Mouse (Mus musculus) forebrain, embryonic 14.5 days (tissue): Measurements from ENCODE around the gene Myh9. TPM values are rescaled to one million over a fixed set of nuclear protein-coding genes. Genes with fewer than 3 reads are reported as not detected.

Source experiments
- ATAC-seq: fragments of 200-750 bp; cut with Nextera tagmentation; 2 replicates; pipeline ENCODE4 v1.8.0; 2017; ENCODE audit warnings: mild to moderate bottlenecking, moderate library complexity
- DNase-seq: peaks from one replicate; pipeline ENCODE4 v3.0.0-alpha.2; 2015; ENCODE audit warnings: low spot score
- H3K27ac ChIP-seq: fragments of 300-500 bp; sonication (generic); 2 replicates; pipeline ENCODE4 v1.5.1; 2014; ENCODE audit warnings: low read depth, mild to moderate bottlenecking, control low read depth, low read length, moderate library complexity
- H3K27me3 ChIP-seq: fragments of 300-500 bp; sonication (generic); replicated peaks from 2 replicates; pipeline ENCODE4 v1.6.1; 2014; ENCODE audit warnings: low read length, control low read depth, mixed read lengths; ENCODE audit not compliant: control insufficient read depth, insufficient read depth
- H3K36me3 ChIP-seq: fragments of 300-500 bp; sonication (generic); 2 replicates; pipeline ENCODE4 v1.6.1; 2014; ENCODE audit warnings: low read length, control low read depth; ENCODE audit not compliant: control insufficient read depth, insufficient read depth
- H3K4me1 ChIP-seq: fragments of 300-500 bp; sonication (generic); 2 replicates; pipeline ENCODE4 v1.6.1; 2014; ENCODE audit warnings: antibody characterized with exemption, low read length, control low read depth; ENCODE audit not compliant: control insufficient read depth, insufficient read depth
- H3K4me2 ChIP-seq: fragments of 300-500 bp; sonication (generic); 2 replicates; pipeline ENCODE4 v1.6.1; 2014; ENCODE audit warnings: mild to moderate bottlenecking, control low read depth, low read length
- H3K4me3 ChIP-seq: fragments of 300-500 bp; sonication (generic); 2 replicates; pipeline ENCODE4 v1.5.1; 2014; ENCODE audit warnings: low read depth, low read length, control low read depth
- H3K9ac ChIP-seq: fragments of 300-500 bp; sonication (generic); 2 replicates; pipeline ENCODE4 v1.6.1; 2014; ENCODE audit warnings: mild to moderate bottlenecking, low read length, control low read depth, moderate library complexity
- H3K9me3 ChIP-seq: fragments of 300-500 bp; sonication (generic); replicated peaks from 2 replicates; pipeline ENCODE4 v1.6.1; 2016; ENCODE audit warnings: low read length, control low read depth, mixed read lengths; ENCODE audit not compliant: control insufficient read depth
- WGBS: fragments of 180-500 bp; shearing (Covaris S2); extraction: QIAGEN DNeasy Blood & Tissue Kit; methylation state at CpG from one replicate; pipeline ENCODE4 v1.1.7; 2014; 5-methylcytosine and 5-hydroxymethylcytosine counted together
- polyA plus RNA-seq: library from polyadenylated mRNA; unstranded; fragments of >200 nt; fragmentation: Nextera tagmentation; extraction: Ambion mirVana; gene quantifications from 2 replicates; pipeline ENCODE4 v1.2.1, GENCODE M21; 2014

Gene Myh9
- polyA plus RNA-seq, 1 experiment from 2014 or later = 10.8 TPM

GRCm38 (mm10) chr15:77882797-77883696 is 41.1 kb upstream of the Myh9 start:
- ATAC-seq = no peak
- 20% methylated on average over 15 of the region's 17 CpGs for WGBS

GRCm38 (mm10) chr15:77882297-77882696 is 40.3 kb upstream of the Myh9 start:
- no peaks in the 10 kb centered on the region for H3K9me3 ChIP-seq
- DNase-seq = no peak
- no peaks in the 10 kb centered on the region for H3K27me3 ChIP-seq
- WGBS = 68% methylated on average over 6 of the region's 6 CpGs
- H3K27ac ChIP-seq = no peak overlapping the region
- H3K4me1 ChIP-seq = no peaks in the 10 kb centered on the region
- no peak overlapping the region for H3K4me3 ChIP-seq
- ATAC-seq = no peak
- no peak overlapping the region for H3K4me2 ChIP-seq
- no peak overlapping the region for H3K9ac ChIP-seq
- no peaks in the 10 kb centered on the region for H3K36me3 ChIP-seq

More at GRCm38 (mm10) chr15:77882797-77883696, 41.1 kb upstream of the Myh9 start:
- H3K4me1 ChIP-seq = no peaks in the 10 kb centered on the region
- H3K9ac ChIP-seq = no peak overlapping the region; the same call in 1 of the 2 replicates
- no peak overlapping the region for H3K4me2 ChIP-seq
- DNase-seq = no peak
- H3K27ac ChIP-seq = no peak overlapping the region
- no peak overlapping the region for H3K4me3 ChIP-seq
- H3K36me3 ChIP-seq = no peaks in the 10 kb centered on the region
- no peaks in the 10 kb centered on the region for H3K9me3 ChIP-seq
- H3K27me3 ChIP-seq = no peaks in the 10 kb centered on the region

DNA sequence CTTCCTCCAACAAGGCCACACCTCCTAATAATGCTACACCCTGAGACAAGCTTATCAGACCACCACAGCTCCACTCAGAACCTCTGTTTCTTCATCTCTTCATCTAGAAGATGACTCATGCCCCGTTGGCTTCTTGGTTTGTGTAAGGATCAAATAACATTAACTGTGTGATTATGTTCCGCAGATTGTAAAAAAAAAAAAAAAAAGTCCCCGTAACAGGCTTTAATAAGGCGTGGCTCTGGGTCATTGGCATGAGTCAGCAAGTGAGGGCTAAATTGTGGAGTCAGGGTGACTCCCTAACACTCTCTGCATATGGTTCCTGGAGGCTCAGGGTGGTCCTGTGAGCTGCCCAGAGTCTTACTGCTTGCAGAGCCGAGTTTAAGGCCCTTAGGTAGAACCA is 39.7 kb upstream of the Myh9 start:
- no peak overlapping the region for H3K4me2 ChIP-seq
- H3K9ac ChIP-seq = no peak overlapping the region
- H3K36me3 ChIP-seq = no peaks in the 10 kb centered on the region
- no peak overlapping the region for H3K4me3 ChIP-seq
- 73% methylated on average over 5 of the region's 5 CpGs for WGBS
- DNase-seq (no peak), ATAC-seq (no peak)
- no peaks in the 10 kb centered on the region for H3K4me1 ChIP-seq
- no peaks in the 10 kb centered on the region for H3K9me3 ChIP-seq
- no peak overlapping the region for H3K27ac ChIP-seq
- no peaks in the 10 kb centered on the region for H3K27me3 ChIP-seq

DNA sequence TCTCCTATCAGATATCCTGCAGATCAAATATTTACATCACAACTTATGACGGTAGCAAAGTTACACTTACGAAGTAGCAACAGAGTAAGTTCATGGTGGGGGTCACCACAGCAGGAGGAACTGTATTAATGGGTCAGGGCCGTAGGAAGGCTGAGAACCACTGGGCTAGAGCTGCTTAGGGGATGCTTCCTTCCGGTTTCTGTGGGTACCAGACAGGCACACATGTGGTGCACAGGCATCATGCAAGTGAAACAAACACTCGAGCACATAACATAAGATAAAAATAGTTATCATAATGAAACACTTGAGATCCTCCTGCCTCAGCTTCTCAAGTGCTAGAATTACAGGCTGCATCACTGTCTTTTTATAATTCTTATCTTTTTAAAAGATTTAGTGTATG is 38.8 kb upstream of the Myh9 start:
- Histone ChIP-seq H3K4me2 (no peak overlapping the region), H3K27me3 (no peaks in the 10 kb centered on the region), H3K27ac (no peak overlapping the region), H3K36me3 (no peaks in the 10 kb centered on the region), H3K9me3 (no peaks in the 10 kb centered on the region), H3K9ac (no peak overlapping the region), H3K4me1 (no peaks in the 10 kb centered on the region), H3K4me3 (no peak overlapping the region)
- ATAC-seq (no peak), DNase-seq (no peak)
- WGBS = 88% methylated on average over 5 of the region's 5 CpGs

GRCm38 (mm10) chr15:77879756-77880155 is 37.8 kb upstream of the Myh9 start:
- 92% methylated on average over 3 of the region's 3 CpGs for WGBS
- ATAC-seq (no peak), DNase-seq (no peak)
- Histone ChIP-seq H3K27ac (no peak overlapping the region), H3K36me3 (no peaks in the 10 kb centered on the region), H3K9me3 (no peaks in the 10 kb centered on the region), H3K9ac (no peak overlapping the region), H3K4me3 (no peak overlapping the region), H3K4me1 (no peaks in the 10 kb centered on the region), H3K4me2 (no peak overlapping the region), H3K27me3 (no peaks in the 10 kb centered on the region)

- H3K4me3 ChIP-seq = no peak overlapping the region
- no peak overlapping the region for H3K4me2 ChIP-seq
- H3K9me3 ChIP-seq = no peaks in the 10 kb centered on the region
- no peak for ATAC-seq
- no peak for DNase-seq
- H3K9ac ChIP-seq = no peak overlapping the region
- no peaks in the 10 kb centered on the region for H3K36me3 ChIP-seq
- no peaks in the 10 kb centered on the region for H3K4me1 ChIP-seq
- H3K27me3 ChIP-seq = no peaks in the 10 kb centered on the region
- 63% methylated on average over 2 of the region's 2 CpGs for WGBS
- H3K27ac ChIP-seq = no peak overlapping the region
These were observed 35.2 kb upstream of the Myh9 start for GRCm38 (mm10) chr15:77877209-77877608.

- Histone ChIP-seq H3K9me3 (no peaks in the 10 kb centered on the region), H3K36me3 (no peaks in the 10 kb centered on the region), H3K4me1 (no peaks in the 10 kb centered on the region), H3K27ac (no peak overlapping the region), H3K4me3 (no peak overlapping the region), H3K27me3 (no peaks in the 10 kb centered on the region), H3K4me2 (no peak overlapping the region), H3K9ac (no peak overlapping the region)
- no peak for ATAC-seq
- 76% methylated on average over 3 of the region's 3 CpGs for WGBS
- DNase-seq = no peak
These were observed 34.7 kb upstream of the Myh9 start for GRCm38 (mm10) chr15:77876716-77877115.

DNA sequence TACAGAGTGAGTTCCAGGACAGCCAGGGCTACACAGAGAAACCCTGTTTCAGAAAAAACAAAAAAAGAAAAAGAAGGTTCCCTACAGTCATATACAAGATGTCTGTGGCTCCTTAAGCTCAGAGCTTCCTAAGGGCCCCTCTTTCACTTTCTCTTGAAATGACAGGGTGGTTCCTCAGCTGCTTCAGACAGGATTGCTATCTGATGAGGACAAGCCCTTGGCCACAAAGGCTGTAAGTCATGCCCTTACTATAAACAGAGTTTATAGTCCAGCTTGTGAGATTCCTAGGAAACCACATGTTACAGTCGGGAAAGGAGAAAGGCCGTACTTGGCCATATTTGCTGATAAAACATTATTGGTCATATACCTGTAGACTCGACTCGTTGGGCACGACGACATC is 34.0 kb upstream of the Myh9 start:
- DNase-seq = no peak
- no peak overlapping the region for H3K4me3 ChIP-seq
- no peaks in the 10 kb centered on the region for H3K4me1 ChIP-seq
- no peaks in the 10 kb centered on the region for H3K9me3 ChIP-seq
- no peak overlapping the region for H3K9ac ChIP-seq
- no peak overlapping the region for H3K27ac ChIP-seq
- no peak overlapping the region for H3K4me2 ChIP-seq
- no peaks in the 10 kb centered on the region for H3K36me3 ChIP-seq
- no peak for ATAC-seq
- 94% methylated on average over 6 of the region's 6 CpGs for WGBS
- H3K27me3 ChIP-seq = no peaks in the 10 kb centered on the region

- Histone ChIP-seq H3K27ac (no peak overlapping the region), H3K27me3 (no peaks in the 10 kb centered on the region), H3K36me3 (no peaks in the 10 kb centered on the region), H3K4me2 (no peak overlapping the region), H3K9me3 (no peaks in the 10 kb centered on the region), H3K4me1 (no peaks in the 10 kb centered on the region), H3K4me3 (no peak overlapping the region), H3K9ac (no peak overlapping the region)
- no peak for ATAC-seq
- WGBS = 91% methylated on average over 9 of the region's 9 CpGs
- DNase-seq = no peak
These were observed 32.8 kb upstream of the Myh9 start for GRCm38 (mm10) chr15:77874807-77875206.
